Mouse (Mus musculus): Measurements from ENCODE around the gene Prcd.
"Not testable (repeated sequence)": the region's sequence is repeated elsewhere in the genome, so short reads cannot be mapped to it uniquely, and the experiment has no call there.

The Prcd gene

GRCm38 (mm10) chr11:116649711-116650337, 3.5 kb upstream of the Prcd start:
- no peak for DNase-seq

GRCm38 (mm10) chr11:116650811-116651210, 2.5 kb upstream of the Prcd start:
- DNase-seq, result no peak

- no peak for DNase-seq
Observed at GRCm38 (mm10) chr11:116651339-116651738, 2.0 kb upstream of the Prcd start.

GRCm38 (mm10) chr11:116652330-116653098, 820 bp upstream of the Prcd start:
- no peak for DNase-seq

GRCm38 (mm10) chr11:116653709-116654221, 431 bp downstream of the Prcd start:
- peak; percentile 47 to 48 for DNase-seq

GRCm38 (mm10) chr11:116654255-116654821, 1.0 kb downstream of the Prcd start, which contains the start of gene Cygb:
Cygb (minus strand) TSS chr11:116654313.
- no peak for DNase-seq

GRCm38 (mm10) chr11:116656348-116657191, 3.2 kb downstream of the Prcd start:
- peak; percentile 53 to 71 for DNase-seq

- DNase-seq, result peak; percentile 95 to 97
Observed at GRCm38 (mm10) chr11:116657311-116658223, 4.2 kb downstream of the Prcd start.

GRCm38 (mm10) chr11:116658238-116658637, 4.9 kb downstream of the Prcd start:
- DNase-seq, result no peak

GRCm38 (mm10) chr11:116659027-116659621, 5.8 kb downstream of the Prcd start:
- no peak for DNase-seq

- no peak for DNase-seq
Observed at GRCm38 (mm10) chr11:116660181-116660580, 6.8 kb downstream of the Prcd start.

GRCm38 (mm10) chr11:116661291-116661947, 8.1 kb downstream of the Prcd start:
- DNase-seq, result no peak

GRCm38 (mm10) chr11:116661948-116662377, 8.6 kb downstream of the Prcd start:
- no peak for DNase-seq

- DNase-seq, result no peak
Observed at GRCm38 (mm10) chr11:116665289-116665688, 12.0 kb downstream of the Prcd start.

- DNase-seq, result peak; percentile 71 to 82
Observed at GRCm38 (mm10) chr11:116666566-116666965, 13.2 kb downstream of the Prcd start.

- DNase-seq, result not testable (repeated sequence)
Observed at GRCm38 (mm10) chr11:116667012-116667411, 13.7 kb downstream of the Prcd start.

GRCm38 (mm10) chr11:116667930-116668329, 14.6 kb downstream of the Prcd start:
- no peak for DNase-seq

- no peak for DNase-seq
Observed at GRCm38 (mm10) chr11:116668381-116668825, 15.1 kb downstream of the Prcd start.

- no peak for DNase-seq
Observed at GRCm38 (mm10) chr11:116668839-116669238, 15.5 kb downstream of the Prcd start.

GRCm38 (mm10) chr11:116669316-116669715, 16.0 kb downstream of the Prcd start:
- DNase-seq, result no peak
